ENCODE assay signal across 7 mouse cellular contexts in genomic region chr1:87755641-87756470, GRCm38 (mm10). TPM values are rescaled to one million over a fixed set of nuclear protein-coding genes. Genes with fewer than 3 reads are reported as not detected.
DNase-seq lines count a peak whose midpoint lies in the region; ATAC-seq lines count a peak whose summit lies in the region.

TSS of gene Atg16l1 (plus strand) at chr1:87755870.

- peak; percentile 99 for ATAC-seq in intestine, embryonic 16.5 days
- peak; percentile 99 for ATAC-seq in midbrain, embryonic 11.5 days (ENCODE audit: low FRiP score)

- peaks cover 7% of the 10 kb centered on the region for H3K4me1 ChIP-seq in intestine, embryonic 16.5 days (ENCODE audit: control insufficient read depth, insufficient read depth, low read length)
- H3K4me1 ChIP-seq in midbrain, embryonic 11.5 days (ENCODE audit: control insufficient read depth, insufficient read depth, low read length): peaks cover 6% of the 10 kb centered on the region

- no peaks in the 10 kb centered on the region for H3K9me3 ChIP-seq in intestine, embryonic 16.5 days (ENCODE audit: control insufficient read depth, low read length)
- H3K9me3 ChIP-seq in midbrain, embryonic 11.5 days (ENCODE audit: control insufficient read depth, low read length): no peaks in the 10 kb centered on the region

- under 1% methylated on average over 79 of the region's 79 CpGs for WGBS in intestine, embryonic 16.5 days
- under 1% methylated on average over 79 of the region's 79 CpGs for WGBS in midbrain, embryonic 11.5 days

- H3K27ac ChIP-seq in intestine, embryonic 16.5 days (ENCODE audit: low read length): peak within 1 kb of the TSS; percentile 94
- H3K27ac ChIP-seq in midbrain, embryonic 11.5 days (ENCODE audit: low read depth, low read length): peak within 1 kb of the TSS; percentile 71

- no peaks in the 10 kb centered on the region for H3K36me3 ChIP-seq in intestine, embryonic 16.5 days (ENCODE audit: control insufficient read depth, insufficient read depth, low read length)
- H3K36me3 ChIP-seq in midbrain, embryonic 11.5 days (ENCODE audit: control insufficient read depth, insufficient read depth, low read length): no peaks in the 10 kb centered on the region; the same call in 1 of the 2 replicates

- intact Hi-C loops in left cerebral cortex, postnatal 36 days (cut with DNase I): loop anchor here (1.0 to 5.0 kb wide), 2 partner anchors 32 to 309 kb away; no protein-coding TSS in a partner anchor

- H3K27me3 ChIP-seq in intestine, embryonic 16.5 days (replicated peaks; ENCODE audit: control insufficient read depth, insufficient read depth, low read length): no peaks in the 10 kb centered on the region
- H3K27me3 ChIP-seq in midbrain, embryonic 11.5 days (ENCODE audit: control insufficient read depth, insufficient read depth, low read length): no peaks in the 10 kb centered on the region

- H3K4me3 ChIP-seq in intestine, embryonic 16.5 days (ENCODE audit: low read length): peak within 1 kb of the TSS; percentile 99
- peak within 1 kb of the TSS; percentile 97 for H3K4me3 ChIP-seq in midbrain, embryonic 11.5 days (ENCODE audit: low read depth, low read length)

- peak within 1 kb of the TSS; percentile 97 for H3K9ac ChIP-seq in intestine, embryonic 16.5 days (ENCODE audit: low read depth, low read length)
- peak within 1 kb of the TSS; percentile 94 for H3K9ac ChIP-seq in midbrain, embryonic 11.5 days (ENCODE audit: low read length)

- peak within 1 kb of the TSS; percentile 61 for H3K4me2 ChIP-seq in intestine, embryonic 16.5 days (ENCODE audit: low read depth, low read length)
- H3K4me2 ChIP-seq in midbrain, embryonic 11.5 days: peak within 1 kb of the TSS; percentile 61

- peak; percentile 94 for DNase-seq in adrenal gland, adult 8-10 months
- peak; percentile 89 for DNase-seq in embryo, embryonic 9.5 days (ENCODE audit: extremely low spot score)
- DNase-seq in gastrocnemius, postnatal 4 days (ENCODE audit: low spot score in 2 of 2): peak; percentile 84 to 93
- peak; percentile 96 to 97 for DNase-seq in left cerebral cortex, postnatal 36 days (ENCODE audit: low spot score in 2 of 2)
- peak; percentile 96 for DNase-seq in midbrain, embryonic 11.5 days (ENCODE audit: low spot score, missing footprints)
- peak; percentile 95 for DNase-seq in skeletal muscle tissue, adult 2 months (ENCODE audit: low read depth, low spot score)

RNA-seq across cellular contexts. Expression of gene Atg16l1, which starts in this region (rescaled TPM):
- total RNA-seq in adrenal gland, adult 8-10 months (2022): 10 to 100 TPM; 30.1 to 46.9 (median 34.6) TPM
- total RNA-seq in gastrocnemius, postnatal 4 days (2021): 10 to 100 TPM; 22.4 to 24.1 TPM
- 21.7 and 24.6 TPM in 2 replicates for polyA plus RNA-seq in intestine, embryonic 16.5 days (2015; fragmentation: Nextera tagmentation; extraction: Ambion mirVana)
- 10 to 100 TPM; 56.6 to 77.5 TPM for total RNA-seq in left cerebral cortex, postnatal 36 days (2021)
- polyA plus RNA-seq in midbrain, embryonic 11.5 days (2014; fragmentation: Nextera tagmentation; extraction: Ambion mirVana): 33.7 and 35.3 TPM in 2 replicates

Comparison
In these comparisons a context has a peak if more than half of its experiments do, and no peak if none do; other contexts are left out.
1. Peak in every context shown above with its lines: DNase-seq, ATAC-seq, H3K4me3 ChIP-seq and H3K27ac ChIP-seq.